Mouse (Mus musculus): ENCODE results near the gene Grhl3.

Gene Grhl3

GRCm38 (mm10) chr4:135531236-135531635 lies 42.2 kb downstream of the Grhl3 start:
- DNase-seq (ENCODE audit: low read depth) = no peak

GRCm38 (mm10) chr4:135530270-135530669 lies 43.2 kb downstream of the Grhl3 start:
- no peak for DNase-seq (ENCODE audit: low read depth)

- DNase-seq (ENCODE audit: low read depth) = no peak
Observed at GRCm38 (mm10) chr4:135526039-135526710, 47.3 kb downstream of the Grhl3 start.

GRCm38 (mm10) chr4:135525057-135525456 lies 48.4 kb downstream of the Grhl3 start:
- no peak for DNase-seq (ENCODE audit: low read depth)

GRCm38 (mm10) chr4:135523939-135524338 lies 49.5 kb downstream of the Grhl3 start:
- DNase-seq (ENCODE audit: low read depth) = no peak

- DNase-seq (ENCODE audit: low read depth) = peak; percentile 51
Observed at GRCm38 (mm10) chr4:135520421-135520820, 53.0 kb downstream of the Grhl3 start.

GRCm38 (mm10) chr4:135518135-135518534 lies 55.3 kb downstream of the Grhl3 start:
- no peak for DNase-seq (ENCODE audit: low read depth)

- peak; percentile 77 for DNase-seq (ENCODE audit: low read depth)
Observed at GRCm38 (mm10) chr4:135516351-135517316, 56.8 kb downstream of the Grhl3 start.

GRCm38 (mm10) chr4:135514925-135515324 lies 58.5 kb downstream of the Grhl3 start:
- no peak for DNase-seq (ENCODE audit: low read depth)

GRCm38 (mm10) chr4:135513865-135514264 lies 59.6 kb downstream of the Grhl3 start:
- DNase-seq (ENCODE audit: low read depth) = no peak

- DNase-seq (ENCODE audit: low read depth) = no peak
Observed at GRCm38 (mm10) chr4:135509515-135509914, 63.9 kb downstream of the Grhl3 start.

- peak; percentile 84 for DNase-seq (ENCODE audit: low read depth)
Observed at GRCm38 (mm10) chr4:135508419-135509039, 64.9 kb downstream of the Grhl3 start.

- peak; percentile 75 for DNase-seq (ENCODE audit: low read depth)
Observed at GRCm38 (mm10) chr4:135507547-135508350, 65.7 kb downstream of the Grhl3 start.

GRCm38 (mm10) chr4:135505794-135506193 lies 67.6 kb downstream of the Grhl3 start:
- DNase-seq (ENCODE audit: low read depth) = no peak

GRCm38 (mm10) chr4:135501587-135501986 lies 71.8 kb downstream of the Grhl3 start:
- peak; percentile 22 for DNase-seq (ENCODE audit: low read depth)

- DNase-seq (ENCODE audit: low read depth) = no peak
Observed at GRCm38 (mm10) chr4:135499831-135500230, 73.6 kb downstream of the Grhl3 start.

GRCm38 (mm10) chr4:135498136-135498535 lies 75.3 kb downstream of the Grhl3 start:
- no peak for DNase-seq (ENCODE audit: low read depth)

- DNase-seq (ENCODE audit: low read depth) = no peak
Observed at GRCm38 (mm10) chr4:135495810-135496209, 77.6 kb downstream of the Grhl3 start.

- DNase-seq (ENCODE audit: low read depth) = peak; percentile 30
Observed at GRCm38 (mm10) chr4:135495397-135495791, 78.0 kb downstream of the Grhl3 start.

- peak; percentile 96 for DNase-seq (ENCODE audit: low read depth)
Observed at GRCm38 (mm10) chr4:135494521-135495396, 78.7 kb downstream of the Grhl3 start, which contains the start of the genes Stpg1 and Nipal3. Stpg1 (plus strand) TSS chr4:135494790. Nipal3 (minus strand) TSS chr4:135495038.
